Mouse (Mus musculus) limb, embryonic 11.5 days (tissue): ENCODE measurements at regions not wholly inside any gene's neighbourhood (a gene's known extent, or its start where the extent isn't known, plus 50 kb on each side); places are given as distances from the start of the nearest gene placed in this dataset.

ENCODE experiments used
- ATAC-seq: fragments of 200-750 bp; cut with Nextera tagmentation; 2 replicates; pipeline ENCODE4 v1.8.0; 2017; ENCODE audit warnings: low read depth; ENCODE audit not compliant: insufficient number of reproducible peaks, low FRiP score, low TSS enrichment
- DNase-seq: peaks from one replicate; pipeline ENCODE4 v3.0.0-alpha.2; 2015; ENCODE audit warnings: low spot score
- H3K27ac ChIP-seq: fragments of 300-500 bp; sonication (generic); replicated peaks from 2 replicates; pipeline ENCODE4 v1.5.1; 2014; ENCODE audit warnings: low read depth, mild to moderate bottlenecking, low read length
- H3K27me3 ChIP-seq: fragments of 300-500 bp; sonication (generic); 2 replicates; pipeline ENCODE4 v1.6.1; 2014; ENCODE audit warnings: mild to moderate bottlenecking, low read length, mixed read lengths; ENCODE audit not compliant: control insufficient read depth, insufficient read depth
- H3K36me3 ChIP-seq: fragments of 300-500 bp; sonication (generic); 2 replicates; pipeline ENCODE4 v1.6.1; 2014; ENCODE audit warnings: mild to moderate bottlenecking, low read length, moderate library complexity, mixed read lengths; ENCODE audit not compliant: control insufficient read depth, insufficient read depth
- H3K4me1 ChIP-seq: fragments of 300-500 bp; sonication (generic); 2 replicates; pipeline ENCODE4 v1.6.1; 2014; ENCODE audit warnings: low read length, mixed read lengths; ENCODE audit not compliant: control insufficient read depth, insufficient read depth
- H3K4me2 ChIP-seq: fragments of 300-500 bp; sonication (generic); 2 replicates; pipeline ENCODE4 v1.6.1; 2014; ENCODE audit warnings: low read depth, mild to moderate bottlenecking, moderate library complexity; ENCODE audit not compliant: severe bottlenecking
- H3K4me3 ChIP-seq: fragments of 300-500 bp; sonication (generic); 2 replicates; pipeline ENCODE4 v1.5.1; 2014; ENCODE audit warnings: low read depth, low read length
- H3K9ac ChIP-seq: fragments of 300-500 bp; sonication (generic); 2 replicates; pipeline ENCODE4 v1.6.1; 2014; ENCODE audit warnings: mild to moderate bottlenecking, low read length
- H3K9me3 ChIP-seq: fragments of 300-500 bp; sonication (generic); 2 replicates; pipeline ENCODE4 v1.6.1; 2016; ENCODE audit warnings: low read length; ENCODE audit not compliant: control insufficient read depth
- WGBS: fragments of 180-500 bp; shearing (Covaris S2); extraction: QIAGEN DNeasy Blood & Tissue Kit; methylation state at CpG from one replicate; pipeline ENCODE4 v1.1.7; 2014; 5-methylcytosine and 5-hydroxymethylcytosine counted together

DNA sequence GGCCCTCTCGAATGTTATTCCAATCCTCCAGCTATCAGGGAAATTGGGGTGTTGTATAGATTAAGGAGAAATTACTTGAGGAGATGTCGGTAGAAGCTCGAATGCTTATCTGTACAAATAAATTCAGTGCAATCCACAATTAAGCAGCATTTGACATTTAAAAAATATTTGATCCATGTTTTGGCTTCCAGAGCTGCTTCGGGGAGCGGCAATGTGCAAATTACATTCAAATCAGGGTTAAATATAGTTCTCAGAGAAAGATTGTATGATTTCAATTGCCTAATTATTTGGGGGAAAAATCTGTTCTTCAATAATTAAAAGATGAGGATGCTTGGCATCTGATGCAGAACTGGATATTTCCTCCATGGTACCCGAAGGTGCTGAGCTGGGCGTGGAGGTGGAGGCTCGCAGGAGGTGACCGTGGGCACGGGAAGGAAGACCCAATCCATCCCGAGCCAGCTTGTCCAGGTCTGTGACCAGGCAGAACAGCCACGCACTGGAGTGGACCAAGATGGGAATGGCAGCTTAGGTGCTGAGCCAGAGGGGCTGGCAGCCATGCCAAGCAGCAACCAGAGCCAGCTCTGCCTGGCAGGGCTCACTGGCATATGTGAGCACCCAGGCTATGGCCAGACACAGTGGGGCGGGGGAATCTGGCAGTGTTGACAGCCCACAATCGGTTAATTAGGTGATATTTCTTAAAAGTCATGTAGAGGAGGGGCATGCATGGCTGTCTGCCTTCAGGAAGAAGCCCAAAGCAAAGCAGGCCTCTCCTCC, 117.5 kb downstream of the Kif26a start:
- Histone ChIP-seq H3K9ac (no peak overlapping the region), H3K9me3 (no peaks in the 10 kb centered on the region), H3K27ac (no peak overlapping the region), H3K4me1 (peaks cover 31% of the 10 kb centered on the region), H3K4me2 (no peak overlapping the region), H3K27me3 (peaks cover 3% of the 10 kb centered on the region; the same call in 1 of the 2 replicates), H3K4me3 (no peak overlapping the region), H3K36me3 (no peaks in the 10 kb centered on the region)
- 86% methylated on average over 14 of the region's 14 CpGs for WGBS
- ATAC-seq, result no peak
- no peak for DNase-seq

DNA sequence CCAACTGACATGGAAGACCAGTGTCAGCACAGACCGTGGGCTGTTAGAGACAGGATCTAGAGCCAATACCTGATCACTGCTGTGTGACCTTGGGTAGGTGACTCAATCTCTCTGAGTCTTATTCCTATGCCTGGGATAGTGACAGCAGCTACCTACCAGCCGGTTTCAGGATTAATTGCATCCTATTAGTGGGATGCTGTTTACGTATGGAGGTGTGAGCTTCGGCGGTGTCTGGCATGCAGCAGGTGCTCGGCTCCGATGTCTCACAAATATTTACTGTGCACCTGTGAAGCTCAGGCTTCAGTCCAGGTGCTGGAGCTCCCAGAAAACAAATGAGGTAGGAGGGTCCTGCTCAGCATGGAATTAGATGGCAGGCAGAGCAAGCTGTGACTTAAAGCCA, 118.2 kb downstream of the Kif26a start:
- ATAC-seq (no peak), DNase-seq (no peak)
- H3K27me3 ChIP-seq, result peaks cover 3% of the 10 kb centered on the region; the same call in 1 of the 2 replicates
- H3K9me3 ChIP-seq, result no peaks in the 10 kb centered on the region
- no peak overlapping the region for H3K9ac ChIP-seq
- no peaks in the 10 kb centered on the region for H3K36me3 ChIP-seq
- no peak overlapping the region for H3K27ac ChIP-seq
- 71% methylated on average over 7 of the region's 7 CpGs for WGBS
- no peak overlapping the region for H3K4me2 ChIP-seq
- peaks cover 31% of the 10 kb centered on the region for H3K4me1 ChIP-seq
- H3K4me3 ChIP-seq, result no peak overlapping the region

DNA sequence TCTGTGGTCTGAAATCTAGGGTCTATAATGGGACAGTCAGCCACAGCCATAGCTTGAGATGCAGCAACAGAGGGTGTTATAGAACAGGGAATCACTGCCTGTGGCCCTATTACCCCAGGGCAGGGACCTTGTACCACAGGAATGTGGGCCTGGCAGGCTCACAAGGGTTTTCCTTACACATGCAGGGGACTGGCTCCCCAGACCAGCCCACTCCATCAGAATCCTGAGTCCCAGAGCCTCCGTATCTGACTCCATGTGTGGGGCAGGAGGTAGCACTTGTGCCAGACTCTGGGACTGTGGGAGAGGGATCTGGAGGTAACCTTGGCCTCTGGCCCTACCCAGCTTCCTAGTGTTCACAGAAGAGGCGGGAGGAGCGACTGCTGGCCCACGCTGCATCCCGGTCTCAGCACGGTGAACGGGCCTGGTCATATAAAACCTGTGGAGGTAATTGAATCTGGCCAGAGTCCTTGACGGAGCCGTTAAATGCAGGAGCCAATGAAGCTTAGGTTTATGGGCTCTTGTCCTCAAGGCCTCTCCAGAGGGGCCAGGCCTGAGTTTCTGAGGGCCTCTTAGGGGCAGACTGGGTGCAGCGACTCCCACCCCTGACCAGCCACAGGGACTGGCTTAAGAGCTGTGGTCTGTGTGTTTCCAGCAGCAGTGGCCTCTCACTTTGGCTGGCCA, 119.4 kb downstream of the Kif26a start:
- Histone ChIP-seq H3K4me2 (no peak overlapping the region), H3K4me1 (peaks cover 31% of the 10 kb centered on the region), H3K27ac (0 out of 2 replicates have a peak overlapping the region, but pooled peaks have one; percentile 30), H3K9ac (no peak overlapping the region), H3K36me3 (no peaks in the 10 kb centered on the region), H3K9me3 (no peaks in the 10 kb centered on the region), H3K27me3 (peaks cover 3% of the 10 kb centered on the region; the same call in 1 of the 2 replicates), H3K4me3 (no peak overlapping the region)
- 21% methylated on average over 10 of the region's 10 CpGs for WGBS
- 0 out of 2 replicates have a peak, but pooled peaks have one; percentile 41 for ATAC-seq
- peak; percentile 55 for DNase-seq

DNA sequence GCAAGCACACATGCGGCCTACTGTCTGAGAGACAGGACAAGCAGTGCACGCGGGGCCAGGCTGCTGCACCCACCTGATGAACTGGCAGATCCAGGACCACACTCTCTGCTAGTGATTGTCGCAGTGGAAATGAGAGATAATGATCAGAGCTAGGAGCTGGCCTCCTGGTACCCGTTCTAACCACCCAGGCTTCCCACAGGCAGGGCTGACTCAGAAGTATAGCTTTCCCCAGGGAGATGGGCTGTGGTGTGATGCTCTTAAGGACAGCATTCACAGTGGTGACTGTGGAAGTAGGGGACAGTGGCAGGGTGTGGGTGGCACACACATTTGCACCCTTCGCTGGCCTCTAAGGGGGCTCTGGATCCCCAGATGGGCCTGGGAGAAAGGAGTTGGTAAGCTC, 128.0 kb downstream of the Kif26a start:
- Histone ChIP-seq H3K27ac (no peak overlapping the region), H3K36me3 (no peaks in the 10 kb centered on the region), H3K4me1 (peaks cover 28% of the 10 kb centered on the region), H3K4me3 (no peak overlapping the region), H3K27me3 (0 out of 2 replicates have a peak, but pooled peaks cover 2% of the 10 kb centered on the region), H3K9ac (no peak overlapping the region), H3K4me2 (no peak overlapping the region), H3K9me3 (no peaks in the 10 kb centered on the region)
- no peak for ATAC-seq
- no peak for DNase-seq
- WGBS, result 86% methylated on average over 6 of the region's 6 CpGs

DNA sequence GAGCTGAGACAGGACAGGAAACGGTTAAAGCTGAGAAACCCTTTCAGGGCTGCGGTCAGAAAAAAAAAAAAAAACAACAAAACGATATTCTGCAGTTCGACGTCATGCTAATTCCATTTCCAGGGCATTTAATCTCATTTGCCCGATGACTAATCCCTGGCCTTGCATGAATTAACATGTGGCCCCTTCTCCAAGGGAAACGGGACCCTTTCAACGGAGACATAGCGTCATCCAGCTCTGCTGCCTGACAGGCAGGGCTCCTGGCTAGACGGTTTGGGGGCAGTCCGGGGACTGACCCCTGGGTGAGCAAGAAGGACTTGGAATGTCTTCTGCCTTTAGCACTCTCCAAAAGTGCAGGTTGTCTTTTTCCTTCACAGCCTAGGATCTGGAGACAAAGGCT, 128.7 kb downstream of the Kif26a start:
- ATAC-seq (no peak), DNase-seq (no peak)
- Histone ChIP-seq H3K4me3 (no peak overlapping the region), H3K4me2 (no peak overlapping the region), H3K27me3 (0 out of 2 replicates have a peak, but pooled peaks cover 2% of the 10 kb centered on the region), H3K27ac (no peak overlapping the region), H3K36me3 (no peaks in the 10 kb centered on the region), H3K4me1 (peaks cover 28% of the 10 kb centered on the region), H3K9ac (no peak overlapping the region), H3K9me3 (no peaks in the 10 kb centered on the region)
- WGBS, result 39% methylated on average over 11 of the region's 11 CpGs

DNA sequence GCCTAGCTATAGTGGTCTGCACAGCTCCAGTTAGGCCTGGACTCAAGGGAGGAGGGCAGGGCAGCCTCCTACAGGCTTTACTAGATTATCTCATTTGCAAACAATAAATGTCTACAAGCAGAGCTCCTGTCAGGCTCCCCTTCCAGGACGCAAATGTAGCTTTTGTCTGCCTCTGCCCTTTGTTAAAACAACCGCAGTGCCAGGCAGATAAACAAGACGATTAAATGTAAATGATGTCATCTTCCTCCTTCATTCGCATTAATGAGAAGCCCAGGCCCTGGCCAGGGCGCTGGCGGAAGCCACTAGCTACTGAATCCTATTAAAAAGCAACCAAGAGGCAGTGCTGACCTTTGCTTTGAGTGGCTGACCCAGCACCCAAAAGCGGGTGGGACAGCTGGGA, 130.6 kb downstream of the Kif26a start:
- DNase-seq, result no peak
- Histone ChIP-seq H3K4me2 (no peak overlapping the region), H3K9me3 (no peaks in the 10 kb centered on the region), H3K9ac (no peak overlapping the region), H3K27ac (no peak overlapping the region), H3K4me3 (no peak overlapping the region), H3K36me3 (no peaks in the 10 kb centered on the region), H3K4me1 (peaks cover 29% of the 10 kb centered on the region), H3K27me3 (0 out of 2 replicates have a peak, but pooled peaks cover 2% of the 10 kb centered on the region)
- WGBS, result 45% methylated on average over 7 of the region's 7 CpGs
- no peak for ATAC-seq

DNA sequence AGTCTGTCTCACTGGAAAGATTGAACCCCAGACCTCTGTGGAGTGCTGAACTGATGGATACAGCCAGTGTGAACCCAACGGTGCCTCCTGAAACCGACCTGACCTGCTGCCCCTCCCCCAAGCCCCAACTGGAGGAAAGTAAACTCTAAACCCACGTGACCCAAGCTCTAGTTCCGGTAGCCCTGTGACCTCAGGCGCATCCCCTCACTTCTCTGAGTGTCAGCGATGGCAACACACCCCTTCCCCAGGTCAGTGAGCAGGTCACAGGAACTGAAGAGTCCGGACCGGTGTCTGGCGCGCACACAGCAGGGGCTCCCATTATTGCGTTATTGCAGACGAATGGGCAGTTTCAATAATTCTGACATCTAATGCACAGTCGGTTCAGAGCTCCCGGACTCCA, 131.5 kb downstream of the Kif26a start:
- Histone ChIP-seq H3K4me3 (no peak overlapping the region), H3K36me3 (no peaks in the 10 kb centered on the region), H3K4me1 (peaks cover 20% of the 10 kb centered on the region), H3K27me3 (0 out of 2 replicates have a peak, but pooled peaks cover 2% of the 10 kb centered on the region), H3K27ac (no peak overlapping the region), H3K9me3 (no peaks in the 10 kb centered on the region), H3K4me2 (no peak overlapping the region), H3K9ac (no peak overlapping the region)
- 45% methylated on average over 14 of the region's 14 CpGs for WGBS
- ATAC-seq, result no peak
- DNase-seq, result no peak

DNA sequence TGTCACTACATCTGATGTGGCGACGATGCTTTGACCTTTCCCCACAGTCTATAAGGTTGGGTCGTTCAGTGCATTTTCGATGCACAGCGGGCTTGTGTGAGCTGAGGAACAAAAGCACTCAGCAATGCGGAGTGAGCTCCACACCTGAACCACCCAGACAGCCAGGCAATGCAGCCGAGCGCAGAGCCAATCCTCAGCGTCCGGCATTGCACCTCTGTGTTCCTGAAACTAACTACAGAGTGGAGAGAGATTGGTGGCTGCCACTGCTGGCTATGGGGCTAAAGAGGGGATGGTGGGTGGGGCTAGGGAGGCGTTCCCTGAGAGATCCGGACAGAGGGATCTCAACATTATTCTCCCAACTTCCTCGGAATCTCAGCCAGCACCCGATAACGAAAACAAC, 139.1 kb downstream of the Kif26a start:
- no peak for DNase-seq
- Histone ChIP-seq H3K9ac (no peak overlapping the region), H3K4me2 (no peak overlapping the region), H3K4me3 (no peak overlapping the region), H3K9me3 (no peaks in the 10 kb centered on the region), H3K27ac (no peak overlapping the region), H3K4me1 (0 out of 2 replicates have a peak, but pooled peaks cover 2% of the 10 kb centered on the region), H3K27me3 (no peaks in the 10 kb centered on the region), H3K36me3 (no peaks in the 10 kb centered on the region)
- 61% methylated on average over 15 of the region's 15 CpGs for WGBS
- no peak for ATAC-seq
